Mouse (Mus musculus) cerebellum, adult 18-20 months (tissue): ENCODE results near the gene Cdc42se1.

ENCODE experiments used
- DNase-seq, 2 experiments: peaks; one replicate each; pipeline ENCODE4 v3.0.0; 2021

The Cdc42se1 gene

DNA sequence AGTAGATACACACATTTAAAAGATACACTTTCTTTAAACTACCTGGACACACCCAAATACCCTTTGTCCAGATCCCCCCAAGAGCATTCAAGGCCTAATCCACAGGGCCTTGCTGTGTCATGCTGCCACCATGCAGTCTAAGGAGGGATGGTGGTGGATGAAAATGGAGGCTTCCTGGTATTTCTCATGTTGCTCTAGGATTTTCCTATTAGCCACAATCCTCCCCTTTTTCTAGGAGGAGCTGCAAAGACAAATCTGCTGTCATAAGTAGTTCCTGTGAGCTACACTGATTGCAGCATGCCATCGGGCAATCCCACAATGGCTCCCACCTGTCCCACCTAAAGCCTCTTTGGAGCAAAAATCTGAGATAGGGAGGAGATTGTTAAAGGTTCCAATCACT, 1.3 kb upstream of the Cdc42se1 start:
- DNase-seq, result no peak

DNA sequence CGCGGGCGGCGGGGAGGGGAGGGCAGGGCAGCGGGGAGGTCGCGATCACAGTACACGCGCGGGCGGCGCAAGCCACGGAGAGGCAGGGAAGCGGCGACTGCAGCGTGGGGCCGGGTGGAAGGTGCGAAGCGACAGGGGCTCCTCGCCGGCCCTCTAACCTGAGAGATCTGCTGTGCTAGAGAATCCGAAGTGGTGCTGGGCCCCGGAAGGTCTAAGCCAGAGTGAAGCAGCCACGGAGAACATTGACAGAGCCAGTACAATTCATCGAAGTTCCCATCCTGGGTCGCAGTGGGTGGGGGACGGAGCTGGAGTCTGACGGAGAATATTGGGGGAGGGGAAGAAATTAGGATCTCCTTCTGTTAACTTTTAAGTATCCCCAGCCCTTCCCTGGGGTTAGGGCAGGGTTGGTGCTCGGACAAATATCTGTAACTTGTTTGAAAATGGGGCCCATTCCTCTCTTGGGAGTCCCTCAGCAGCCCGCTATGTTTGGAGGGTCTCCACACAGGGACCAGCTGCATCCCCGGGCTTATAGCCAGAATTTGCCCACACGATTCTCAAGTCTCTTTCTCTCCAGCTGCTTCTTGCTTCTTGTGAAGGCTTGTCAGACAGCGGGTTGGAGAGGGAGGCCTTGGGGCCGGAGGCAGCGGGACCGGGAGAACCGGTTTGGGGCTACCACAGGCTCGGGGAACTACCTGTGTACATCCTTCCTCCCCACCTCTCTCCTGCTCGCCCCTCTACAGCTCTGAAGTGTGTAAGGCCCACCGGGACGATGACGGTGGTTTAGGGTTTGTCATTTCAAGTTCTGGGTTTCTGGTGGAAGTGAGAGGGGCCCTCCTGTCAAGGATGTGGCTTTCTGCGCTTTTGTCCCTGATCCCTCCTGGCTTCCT, 605 bp downstream of the Cdc42se1 start:
- DNase-seq, result peak; percentile 39 to 53

GRCm38 (mm10) chr3:95229781-95230494, 1.4 kb downstream of the Cdc42se1 start:
- peak; percentile 39 to 56 for DNase-seq

GRCm38 (mm10) chr3:95230495-95231297, 2.2 kb downstream of the Cdc42se1 start:
- DNase-seq, result no peak

DNA sequence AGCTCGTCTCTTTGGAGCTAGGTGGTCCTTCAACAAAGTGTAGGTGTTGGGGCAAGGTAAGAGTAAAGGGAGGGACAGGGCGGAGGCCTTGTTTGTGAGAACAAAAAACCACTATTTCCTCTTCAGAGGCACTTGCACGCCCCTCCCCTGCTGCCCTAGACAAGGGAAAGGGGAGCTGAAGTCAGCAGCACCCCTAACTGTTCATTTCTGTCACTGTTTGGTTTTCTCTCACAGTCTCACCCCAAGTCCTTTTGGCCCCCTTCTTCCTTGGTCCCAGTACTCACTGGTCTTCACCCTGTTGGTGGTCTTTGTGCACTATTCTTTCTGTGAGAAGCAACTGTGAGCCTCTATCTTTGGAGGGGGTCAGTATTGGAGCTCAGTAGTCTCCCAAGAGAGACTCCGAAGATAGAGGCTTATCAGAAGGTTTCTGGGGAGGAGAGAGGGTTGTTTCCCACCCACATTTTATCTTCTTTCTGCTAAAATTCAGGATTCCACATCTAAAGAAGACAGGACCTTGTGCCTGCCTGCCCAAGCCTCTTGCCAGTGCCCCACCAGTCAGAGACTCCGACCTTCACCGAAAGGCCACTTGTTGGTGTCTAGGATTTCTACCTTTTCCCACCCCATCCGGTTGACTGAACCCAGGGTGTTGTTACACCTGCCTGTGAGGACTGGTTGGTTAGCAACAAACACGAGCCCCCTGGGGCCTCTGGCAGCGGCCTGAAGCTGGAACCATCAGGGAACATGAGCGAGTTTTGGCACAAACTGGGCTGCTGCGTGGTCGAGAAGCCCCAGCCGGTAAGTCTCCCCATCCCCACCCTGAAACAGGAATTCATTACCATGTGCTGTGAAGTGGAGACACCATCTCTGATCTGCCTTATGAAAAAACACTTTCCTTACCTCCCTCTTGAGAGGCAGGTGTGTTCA, 3.0 kb downstream of the Cdc42se1 start, which contains the start of gene Mllt11:
Gene Mllt11 (minus strand): TSS at position 874 of the 924 bp plus-strand sequence.
- no peak for DNase-seq

GRCm38 (mm10) chr3:95232771-95233170, 4.2 kb downstream of the Cdc42se1 start:
- DNase-seq, result no peak

DNA sequence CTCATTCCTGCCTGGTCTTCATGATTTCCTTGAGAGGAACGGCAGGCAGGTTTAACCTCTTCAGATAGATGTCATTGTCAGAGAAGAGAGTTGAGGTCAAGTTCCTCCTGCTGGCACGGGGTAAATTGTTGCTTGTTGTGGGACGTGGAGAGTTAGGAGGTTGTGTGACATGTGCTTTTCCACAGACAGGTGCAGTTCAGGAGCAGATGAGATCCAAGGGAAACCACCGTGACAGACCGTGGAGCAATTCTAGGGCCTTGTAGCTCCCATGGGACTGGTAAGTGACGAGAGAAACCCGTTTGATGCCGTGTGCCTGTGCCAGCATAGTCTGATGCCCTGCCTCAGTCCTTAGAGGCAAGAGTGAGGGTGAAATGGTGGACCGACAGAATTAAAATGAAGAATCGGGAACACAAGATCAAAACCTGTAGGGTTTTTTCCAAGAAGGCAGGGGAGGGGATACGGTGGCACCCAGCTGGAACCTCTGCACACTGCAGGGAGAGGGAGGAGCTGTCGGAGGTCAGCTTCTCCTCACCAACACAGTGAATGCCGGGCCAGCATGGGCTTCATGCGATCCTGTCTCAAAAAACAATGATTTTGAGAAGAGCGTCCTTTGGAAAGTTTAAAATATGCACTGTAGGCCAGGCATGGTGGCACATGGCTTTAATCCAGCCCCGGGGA, 4.9 kb downstream of the Cdc42se1 start:
- no peak for DNase-seq

GRCm38 (mm10) chr3:95235386-95236301, 7.1 kb downstream of the Cdc42se1 start:
- DNase-seq, result no peak

- no peak for DNase-seq
Observed at GRCm38 (mm10) chr3:95237541-95238099, 9.1 kb downstream of the Cdc42se1 start.

DNA sequence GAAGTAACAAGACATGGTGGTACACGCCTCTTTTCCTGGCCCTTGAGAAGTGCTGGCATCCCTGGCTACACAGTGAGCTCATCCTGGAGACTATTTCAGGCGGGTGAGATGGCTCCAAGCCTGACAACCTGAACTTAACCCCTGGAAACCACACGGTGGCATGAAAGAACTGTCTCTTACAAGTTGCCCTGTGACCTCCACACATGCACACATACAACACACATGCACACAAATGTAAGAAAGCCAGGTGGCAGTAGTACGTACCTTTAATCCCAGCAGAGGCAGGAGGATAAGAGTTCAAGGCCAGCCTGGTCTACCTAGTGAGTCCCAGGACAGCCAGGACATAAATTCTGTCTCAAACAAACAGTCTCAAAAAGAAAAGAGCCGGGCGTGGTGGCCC, 10.5 kb downstream of the Cdc42se1 start:
- no peak for DNase-seq

- no peak for DNase-seq
Observed at GRCm38 (mm10) chr3:95239971-95240370, 11.4 kb downstream of the Cdc42se1 start.

- no peak for DNase-seq
Observed at GRCm38 (mm10) chr3:95240900-95241299, 12.4 kb downstream of the Cdc42se1 start.

DNA sequence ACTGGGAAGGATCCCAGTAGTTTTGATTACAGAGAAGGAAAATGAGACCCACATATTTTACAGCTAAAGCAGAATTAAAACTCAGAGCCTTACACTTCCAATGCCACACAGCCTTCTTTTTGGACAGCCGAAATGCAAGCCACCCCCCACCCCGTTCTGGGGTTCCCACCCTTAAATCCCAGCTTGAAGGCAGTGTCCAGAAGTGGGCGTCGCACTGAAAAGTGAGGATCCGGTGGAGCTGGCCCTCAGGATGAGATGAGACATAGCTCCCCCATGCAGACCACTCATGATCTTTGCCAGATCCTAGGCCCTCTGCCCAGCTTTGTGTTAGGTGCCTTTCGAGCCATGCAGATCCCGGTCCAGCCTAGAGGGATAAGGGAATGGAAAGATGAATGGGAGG, 13.0 kb downstream of the Cdc42se1 start, which contains the start of gene Gm128:
Gene Gm128 (minus strand): TSS at position 101 of the 400 bp plus-strand sequence.
- no peak for DNase-seq

DNA sequence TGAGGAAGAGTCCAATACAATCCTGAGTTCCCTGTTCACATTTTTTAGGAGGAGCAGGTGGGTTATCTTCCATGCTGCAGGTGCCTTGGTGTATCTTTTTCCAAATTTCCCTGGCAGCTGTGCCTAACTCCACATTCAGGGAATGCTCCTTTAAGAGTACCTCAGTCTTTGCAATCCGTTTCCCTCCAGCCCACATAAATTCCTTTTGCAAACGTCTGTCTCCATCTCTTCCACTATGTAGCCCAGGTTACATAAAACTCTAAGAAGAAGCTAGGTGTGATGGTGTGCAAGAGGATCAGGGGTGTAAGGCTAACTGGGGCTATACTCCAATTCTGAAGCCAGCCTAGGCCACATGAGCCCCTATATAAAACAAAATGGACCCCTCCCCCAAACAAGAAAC, 14.6 kb downstream of the Cdc42se1 start:
- DNase-seq, result no peak

DNA sequence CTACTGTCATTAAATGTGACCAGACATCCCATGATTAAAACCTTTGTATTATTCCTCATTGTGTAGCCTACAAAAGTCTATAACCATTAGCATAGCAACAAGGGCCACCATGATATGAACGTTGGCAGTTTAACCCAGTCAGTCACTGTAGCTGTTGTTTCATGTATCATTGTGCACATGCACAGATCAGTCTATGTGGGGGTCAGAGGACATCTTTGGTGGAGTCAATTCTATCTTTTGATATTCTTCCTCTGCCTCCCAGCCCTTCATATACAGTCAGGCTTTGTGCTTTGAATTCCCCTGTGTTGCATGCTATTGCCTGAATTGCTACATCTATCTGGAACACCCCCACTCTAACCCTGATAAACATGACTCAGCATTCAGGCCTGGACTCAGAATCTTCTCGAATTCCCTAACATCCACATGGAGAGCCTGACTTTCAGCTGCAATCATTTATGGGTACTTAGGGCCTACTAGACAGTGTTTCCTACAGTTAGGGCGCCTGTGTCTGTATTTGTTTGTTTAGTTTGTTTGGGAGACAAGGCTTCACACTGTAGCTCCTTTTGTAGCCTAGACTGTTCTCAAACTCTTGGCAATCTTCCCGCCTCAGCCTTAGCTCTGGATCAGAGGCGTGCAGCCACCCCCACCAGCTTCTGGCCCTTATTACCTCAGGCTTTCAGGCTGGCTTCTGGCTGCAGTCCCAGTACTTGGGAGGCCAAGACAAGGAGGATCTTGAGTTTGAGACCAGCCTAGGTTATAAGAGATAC, 18.1 kb downstream of the Cdc42se1 start:
- peak; percentile 54 to 55 for DNase-seq

DNA sequence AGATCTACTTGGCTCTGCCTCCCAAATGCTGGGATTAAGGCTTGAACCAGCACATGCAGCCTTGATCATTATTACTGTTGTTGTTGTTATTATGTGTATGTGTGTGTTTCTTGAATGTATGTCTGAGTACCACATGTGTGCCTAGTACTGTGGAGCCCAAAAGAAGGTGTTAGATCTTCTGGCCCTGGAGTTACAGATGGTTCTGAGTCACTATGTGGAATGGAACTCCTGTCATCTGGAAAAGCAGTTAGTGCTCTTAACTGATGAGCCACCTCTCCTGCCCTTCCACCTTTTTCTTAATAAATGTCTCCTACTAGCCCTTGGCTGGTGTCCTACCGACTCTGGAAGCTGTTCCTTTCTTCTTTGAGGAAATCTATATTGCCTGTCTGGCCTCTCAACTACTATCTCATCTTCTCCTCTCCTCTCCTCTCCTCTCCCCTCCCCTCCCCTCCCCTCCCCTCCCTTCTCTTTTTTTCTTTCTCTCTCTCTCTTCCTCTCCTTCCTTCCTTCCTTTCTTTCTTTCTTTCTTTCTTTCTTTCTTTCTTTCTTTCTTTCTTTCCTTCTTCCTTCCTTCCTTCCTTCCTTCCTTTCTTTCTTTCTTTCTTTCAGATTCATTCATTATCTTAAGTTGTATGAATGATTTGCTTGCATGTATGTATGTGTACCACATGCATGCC, 19.3 kb downstream of the Cdc42se1 start:
- DNase-seq, result no peak

- DNase-seq, result peak; percentile 83 to 89
Observed at GRCm38 (mm10) chr3:95250361-95250760, 21.8 kb downstream of the Cdc42se1 start.

- no peak for DNase-seq
Observed at GRCm38 (mm10) chr3:95250783-95251424, 22.4 kb downstream of the Cdc42se1 start, which contains the start of gene Bnipl. Gene Bnipl (minus strand): TSS chr3:95251193.
